Mouse (Mus musculus): ENCODE measurements at regions not wholly inside any gene's neighbourhood (a gene's known extent, or its start where the extent isn't known, plus 50 kb on each side); places are given as distances from the start of the nearest gene placed in this dataset.
"Not testable (repeated sequence)": the region's sequence is repeated elsewhere in the genome, so short reads cannot be mapped to it uniquely, and the experiment has no call there.

DNA sequence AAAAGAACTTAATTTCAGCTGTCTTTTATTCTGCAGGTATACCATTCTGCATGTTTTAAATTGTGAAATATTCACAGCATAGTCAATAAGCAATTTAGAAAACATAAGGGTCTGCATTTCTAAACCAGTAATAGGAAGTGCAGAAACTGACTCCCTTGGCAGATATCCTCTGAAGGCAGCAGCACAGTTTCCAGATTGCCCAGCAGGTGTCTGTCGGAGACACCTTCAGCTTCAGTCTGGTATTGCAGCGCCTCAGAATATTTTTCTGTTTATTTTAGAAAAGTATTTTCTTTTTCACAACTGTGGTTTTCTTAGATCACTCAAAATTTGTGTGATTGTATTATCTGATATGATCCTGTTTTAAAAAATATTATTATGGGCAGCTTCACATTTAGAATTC is 280.3 kb upstream of the Olfr1507 start:
- TF ChIP-seq CTCF (IDR thresholded peaks at IDR 0.05; ENCODE audit: low read depth, low read length); POLR2A (IDR thresholded peaks at IDR 0.05; ENCODE audit: insufficient read depth, low read length); EP300 (IDR thresholded peaks at IDR 0.05; ENCODE audit: insufficient read depth, low read depth, low read length): not testable (repeated sequence)
